Mouse (Mus musculus): Measurements from ENCODE around the gene Zswim8.

DNA sequence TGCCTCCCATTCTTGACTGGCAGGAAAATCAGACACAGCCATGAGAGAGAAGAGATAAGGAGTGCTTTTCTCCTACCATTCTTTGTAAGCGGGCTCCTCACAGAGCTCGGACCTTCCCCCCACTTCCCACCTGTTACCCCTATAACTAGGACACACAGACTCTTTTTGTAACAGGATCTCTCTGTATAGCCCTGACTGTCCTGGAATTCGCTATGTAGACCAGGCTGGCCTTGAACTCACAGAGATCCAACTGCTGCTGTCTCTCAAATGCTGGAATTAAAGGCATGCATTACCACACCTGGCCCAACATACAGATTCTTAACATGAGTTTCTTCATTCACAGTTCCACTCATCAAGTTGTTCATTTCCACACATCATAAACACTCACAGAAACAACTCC lies 44.6 kb upstream of the Zswim8 start:
- TF ChIP-seq CTCF (IDR thresholded peaks at IDR 0.05; ENCODE audit: low read depth) (no peak), EP300 (IDR thresholded peaks at IDR 0.05; ENCODE audit: low read depth) (no peak)
